Mouse (Mus musculus) brain, embryonic 14.5 days (tissue): ENCODE measurements around the gene Cap1. TPM values are rescaled to one million over a fixed set of nuclear protein-coding genes. Genes with fewer than 3 reads are reported as not detected.
A peak's percentile ranks its signal among the peaks of the same experiment; 100 is the strongest.

Source experiments
- DNase-seq: peaks from one replicate; pipeline ENCODE4 v3.0.0-alpha.2; 2011; ENCODE audit warnings: low read depth
- CTCF ChIP-seq: fragments of 200-500 bp; IDR thresholded peaks from 2 replicates; pipeline ENCODE4 v1.5.1; 2012; ENCODE audit warnings: inconsistent platforms, mild to moderate bottlenecking, moderate library complexity, borderline replicate concordance; ENCODE audit not compliant: insufficient read depth, insufficient read length; ENCODE audit errors: extremely low read depth
- POLR2A ChIP-seq: fragments of 200-500 bp; IDR thresholded peaks from 2 replicates; pipeline ENCODE4 v1.6.1; 2012; ENCODE audit warnings: mild to moderate bottlenecking, inconsistent platforms, borderline replicate concordance; ENCODE audit not compliant: poor library complexity, insufficient read depth, insufficient read length, severe bottlenecking; ENCODE audit errors: extremely low read depth
- polyA plus RNA-seq: library from polyadenylated mRNA; depleted of rRNA; stranded (reverse); fragments of >200 nt; gene quantifications from 2 replicates; pipeline ENCODE4 v1.2.3, GENCODE M21; 2012

Cap1 gene
- polyA plus RNA-seq, 1 experiment: 106 TPM

DNA sequence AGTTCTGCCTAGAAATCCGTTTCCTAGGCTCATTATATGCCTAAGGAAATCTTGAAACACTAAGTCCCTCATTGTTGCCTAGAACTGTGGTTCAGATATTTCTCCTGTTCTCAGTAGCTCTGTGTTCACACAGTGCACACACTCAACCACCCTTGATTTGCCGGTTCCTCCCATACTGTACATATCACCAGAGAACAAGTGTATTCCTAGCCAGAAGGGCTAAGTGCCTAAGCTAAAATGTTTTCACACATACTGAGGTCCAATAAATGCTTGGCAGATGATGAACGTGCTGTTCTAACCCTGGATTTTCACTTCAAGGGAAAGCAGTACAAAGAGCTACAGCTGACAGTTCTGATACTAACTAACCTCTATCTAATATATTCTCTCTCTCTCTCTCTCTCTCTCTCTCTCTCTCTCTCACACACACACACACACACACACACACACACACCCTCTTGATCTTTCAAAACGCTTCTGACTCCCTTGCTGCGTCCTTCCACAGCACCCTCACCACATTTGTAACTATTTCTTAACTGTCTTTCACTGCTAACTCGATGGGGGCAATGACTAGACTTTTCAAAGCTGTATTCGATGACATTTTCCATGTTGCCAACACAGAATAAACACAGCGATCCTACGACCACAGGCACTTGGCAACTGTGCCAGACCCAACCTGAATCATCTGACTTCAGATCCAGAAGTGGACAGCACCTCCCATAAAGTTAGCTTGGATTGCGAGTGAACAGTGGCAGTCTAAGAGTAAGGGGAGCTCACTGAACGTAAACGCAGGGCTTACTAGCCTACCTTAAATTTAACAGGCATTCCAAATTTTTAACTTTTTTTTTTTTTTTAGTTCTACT, 1.1 kb downstream of the Cap1 start:
- no peak for TF ChIP-seq CTCF
- no peak for TF ChIP-seq POLR2A

DNA sequence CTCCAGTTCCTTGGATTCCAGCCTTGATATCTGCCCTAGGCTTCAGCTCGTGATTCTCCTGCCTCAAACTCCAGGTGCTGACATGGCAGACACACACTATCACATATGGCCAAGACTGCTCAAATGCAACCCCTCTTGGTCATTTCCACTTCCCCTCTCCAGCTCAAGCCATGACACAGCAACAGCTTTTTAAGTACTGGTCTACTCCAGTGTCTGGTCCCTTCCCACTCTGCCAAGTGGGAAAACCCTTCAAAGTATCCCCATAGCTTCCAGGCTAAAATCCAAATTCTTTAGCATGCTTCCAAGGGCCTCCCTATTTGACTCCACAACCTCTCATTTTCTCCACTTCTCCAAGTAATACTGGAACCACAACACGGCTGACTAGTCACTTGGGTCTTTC, 1.8 kb downstream of the Cap1 start:
- no peak for DNase-seq
- no peak for TF ChIP-seq POLR2A
- TF ChIP-seq CTCF: no peak

More for the DNA sequence above, 1.1 kb downstream of the Cap1 start:
- no peak for DNase-seq

DNA sequence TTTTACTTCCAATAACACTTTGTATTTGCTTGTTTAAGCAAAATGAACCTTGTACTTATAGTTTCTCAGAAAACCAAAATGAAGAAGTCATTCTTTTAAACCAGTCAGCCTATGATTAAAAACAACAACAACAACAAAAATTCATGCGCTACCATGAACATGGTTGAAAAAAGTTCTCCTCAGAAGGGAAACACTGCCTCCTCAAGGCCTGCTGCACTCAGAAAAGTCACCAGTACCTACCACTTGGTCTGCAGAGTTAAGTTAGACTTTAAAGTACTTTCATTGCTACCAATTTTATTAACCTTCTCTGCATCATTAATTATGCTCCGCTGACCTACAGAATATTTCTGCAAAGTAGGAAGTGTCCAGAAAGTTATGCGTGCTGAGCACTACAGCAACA, 2.6 kb downstream of the Cap1 start:
- DNase-seq: no peak
- TF ChIP-seq CTCF: no peak
- TF ChIP-seq POLR2A: no peak

DNA sequence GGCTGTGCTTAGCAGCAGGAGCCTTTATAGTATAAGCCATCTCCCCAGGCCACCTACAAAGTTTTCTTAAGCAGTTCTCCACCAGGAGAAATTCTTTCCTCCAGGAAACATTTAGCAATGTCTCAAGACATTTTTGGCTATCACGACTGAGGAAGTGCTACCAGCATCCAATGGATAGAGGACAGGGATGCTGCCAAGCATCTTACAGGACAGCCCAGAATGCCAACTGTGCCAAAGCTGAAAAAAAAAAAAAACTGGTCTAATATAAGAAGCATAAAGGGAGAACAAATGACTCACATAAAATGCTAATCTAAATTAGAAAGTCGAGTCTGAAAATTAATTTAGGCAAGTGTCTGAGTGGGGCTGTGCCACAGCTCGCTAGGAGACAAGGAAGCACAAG, 3.3 kb downstream of the Cap1 start:
- no peak for TF ChIP-seq POLR2A
- TF ChIP-seq CTCF: no peak
- DNase-seq: no peak

DNA sequence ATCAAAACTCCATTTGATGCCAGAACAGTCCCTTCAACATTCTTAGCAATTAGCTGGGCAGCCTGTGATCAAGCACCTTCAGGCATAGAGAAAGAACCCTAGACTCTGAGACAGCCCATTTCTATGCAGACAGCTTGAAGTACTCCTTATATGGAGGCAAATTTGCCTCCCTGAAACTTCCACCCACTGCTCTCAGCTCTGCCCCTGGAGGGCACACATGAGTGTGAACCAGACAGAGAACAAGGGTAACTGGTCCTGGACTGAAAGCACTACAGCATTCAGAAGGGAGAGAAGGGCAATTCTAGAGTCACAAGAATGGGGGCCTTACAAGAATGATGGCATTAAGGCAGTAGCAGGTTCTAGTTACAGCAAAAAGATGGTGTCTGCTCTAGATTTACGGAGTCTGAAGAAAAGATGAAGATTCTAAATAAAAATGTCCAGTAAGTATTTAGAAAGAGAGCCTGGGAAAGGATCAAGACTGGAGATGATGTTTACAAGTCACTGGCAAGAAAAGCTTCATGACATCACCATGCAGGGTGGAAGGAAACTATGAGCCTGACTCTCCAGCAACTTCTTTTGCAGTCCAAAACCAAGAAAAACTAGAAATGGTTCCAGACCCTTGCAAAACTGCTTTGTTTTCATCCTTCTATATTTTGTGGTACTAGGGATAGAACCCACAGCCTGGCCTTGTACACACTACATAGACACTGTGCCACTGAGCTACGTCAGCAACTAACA, 7.4 kb downstream of the Cap1 start:
- TF ChIP-seq CTCF (no peak), POLR2A (no peak)
- no peak for DNase-seq

DNA sequence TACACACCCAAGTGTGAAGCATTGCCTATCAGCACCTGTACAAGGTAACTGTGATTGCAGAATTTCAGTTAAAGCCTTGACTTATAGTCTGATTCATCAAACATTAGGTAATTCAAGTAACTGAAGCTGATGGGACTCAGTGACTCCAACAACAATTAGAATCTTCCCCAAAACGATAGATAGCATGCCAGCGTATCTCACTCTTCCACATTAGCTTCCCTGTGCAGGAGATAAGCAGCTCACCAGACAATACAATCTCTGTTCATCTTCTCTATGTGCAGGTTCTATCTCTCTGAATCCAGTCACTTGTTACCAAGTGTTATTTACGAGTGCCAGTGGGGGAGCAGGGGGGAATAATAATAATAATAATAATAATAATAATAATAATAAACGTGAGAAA, 12.3 kb downstream of the Cap1 start:
- TF ChIP-seq POLR2A: no peak
- TF ChIP-seq CTCF: no peak
- no peak for DNase-seq

DNA sequence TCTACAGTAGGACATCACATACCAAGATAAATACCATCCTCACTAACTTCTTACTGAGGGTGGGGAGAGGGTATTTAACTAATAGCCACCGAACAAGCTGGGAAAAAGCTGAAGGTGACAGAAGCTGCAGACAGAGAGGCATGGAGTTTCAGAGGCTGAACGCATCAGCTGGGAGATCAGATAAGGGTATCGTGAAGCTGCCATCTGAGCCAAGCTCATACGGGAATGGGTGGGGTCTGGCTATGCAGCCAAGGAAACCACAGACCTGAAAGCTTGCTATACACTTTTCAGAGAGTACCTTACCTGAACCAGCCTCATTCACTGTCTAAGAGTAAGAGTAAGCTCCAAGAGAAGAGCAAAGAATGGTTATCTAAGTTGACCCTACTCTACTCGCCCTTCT, 12.9 kb downstream of the Cap1 start:
- TF ChIP-seq CTCF: no peak
- no peak for TF ChIP-seq POLR2A
- no peak for DNase-seq

DNA sequence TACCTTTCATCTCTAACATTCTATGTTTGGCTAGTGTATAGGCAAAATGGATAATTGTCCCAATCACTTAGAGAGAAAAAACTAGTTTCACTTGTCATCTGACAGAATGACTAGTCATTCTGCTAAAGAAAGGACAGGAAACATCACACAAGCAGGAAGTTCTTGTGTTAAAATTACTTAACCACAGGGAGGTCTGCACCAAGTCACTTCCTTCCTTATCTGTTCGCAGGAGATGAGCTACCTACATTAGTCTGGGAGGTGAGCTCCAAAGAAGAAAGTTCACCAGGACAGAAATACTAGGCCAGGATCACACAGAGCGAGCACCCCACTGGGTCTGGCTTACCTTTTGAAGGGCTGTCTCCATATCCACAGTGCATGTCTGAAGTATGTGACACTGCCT, 13.9 kb downstream of the Cap1 start:
- no peak for TF ChIP-seq CTCF
- DNase-seq: no peak

DNA sequence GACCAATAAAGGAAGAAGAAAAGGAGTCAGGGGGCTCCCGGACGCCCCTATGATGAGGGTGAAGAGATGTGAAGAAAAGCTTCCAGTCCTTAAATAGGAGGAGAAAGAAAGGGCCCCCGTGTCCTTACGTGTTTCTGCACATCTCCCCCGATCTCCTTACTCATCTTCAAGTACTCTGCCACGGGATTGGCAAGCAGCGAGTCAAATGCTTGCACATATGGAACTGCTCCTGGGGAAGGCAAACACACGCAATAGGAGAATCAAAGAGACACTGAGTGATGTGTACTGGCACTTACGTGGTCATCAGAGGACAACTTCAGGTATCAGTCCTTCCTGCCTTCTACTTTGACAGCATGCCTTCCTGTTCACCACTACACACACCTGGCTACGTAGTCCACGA, 14.6 kb downstream of the Cap1 start:
- TF ChIP-seq CTCF (no peak), POLR2A (no peak)
- DNase-seq: no peak

DNA sequence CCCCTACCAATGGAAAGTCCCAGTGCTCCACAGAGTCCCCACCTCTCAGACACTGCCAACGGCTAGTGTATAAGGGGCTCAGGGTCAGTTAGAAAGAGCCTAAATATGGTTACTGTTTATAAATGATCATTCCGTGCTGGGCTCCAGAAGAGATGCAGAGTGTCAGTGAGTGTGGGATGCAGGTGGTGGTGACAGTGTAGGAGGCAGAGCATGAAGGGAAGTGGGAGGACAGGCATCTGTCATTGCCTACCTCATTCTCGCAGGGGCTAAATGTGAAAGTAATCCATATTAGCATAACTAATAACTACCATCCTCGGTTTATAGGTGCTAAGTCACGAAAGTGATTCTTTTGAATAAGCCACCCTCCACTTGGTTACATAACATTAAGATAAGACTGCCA, 15.1 kb downstream of the Cap1 start:
- no peak for TF ChIP-seq CTCF
- TF ChIP-seq POLR2A: no peak
- DNase-seq: no peak

DNA sequence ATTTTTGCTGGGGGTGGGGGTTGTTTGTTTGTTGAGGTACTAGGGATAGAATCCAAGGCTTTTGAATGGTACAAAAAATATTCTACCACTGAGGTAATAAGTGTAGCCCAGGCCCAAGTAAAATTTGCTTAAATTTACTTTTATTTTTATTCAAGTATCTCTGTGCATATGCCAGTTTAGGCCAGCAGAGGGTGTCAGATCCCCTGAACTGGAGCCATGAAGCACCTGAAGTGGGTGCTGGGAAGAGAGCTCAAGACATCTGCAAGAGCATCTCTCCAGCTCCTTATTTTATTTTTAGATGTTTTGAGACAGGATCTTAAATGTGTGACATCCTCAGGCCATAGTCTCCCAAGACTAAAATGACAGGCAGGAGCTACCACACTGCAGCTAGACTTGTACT, 15.8 kb downstream of the Cap1 start:
- peak; percentile 54 for DNase-seq
- TF ChIP-seq CTCF (peak; percentile 55; the same call in 1 of the 2 replicates), POLR2A (no peak)

DNA sequence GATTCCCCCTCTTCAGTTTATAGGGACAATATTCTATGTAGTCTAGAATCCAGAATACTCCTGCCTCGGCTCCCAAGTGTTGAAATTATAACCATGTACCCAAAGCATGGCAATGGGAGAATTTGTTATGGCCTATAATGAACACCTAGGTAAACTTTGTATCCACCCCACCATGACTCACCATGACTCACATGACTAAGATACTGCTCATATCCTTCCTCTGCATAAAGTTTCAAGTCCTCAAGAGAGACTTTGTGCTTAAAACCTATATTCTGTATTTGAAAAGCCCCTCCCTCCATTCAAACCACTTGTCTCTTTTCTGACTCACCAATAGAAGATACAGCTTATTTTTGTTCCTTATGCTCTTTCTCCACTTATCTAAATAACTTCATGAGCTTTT, 17.8 kb downstream of the Cap1 start:
- no peak for DNase-seq

DNA sequence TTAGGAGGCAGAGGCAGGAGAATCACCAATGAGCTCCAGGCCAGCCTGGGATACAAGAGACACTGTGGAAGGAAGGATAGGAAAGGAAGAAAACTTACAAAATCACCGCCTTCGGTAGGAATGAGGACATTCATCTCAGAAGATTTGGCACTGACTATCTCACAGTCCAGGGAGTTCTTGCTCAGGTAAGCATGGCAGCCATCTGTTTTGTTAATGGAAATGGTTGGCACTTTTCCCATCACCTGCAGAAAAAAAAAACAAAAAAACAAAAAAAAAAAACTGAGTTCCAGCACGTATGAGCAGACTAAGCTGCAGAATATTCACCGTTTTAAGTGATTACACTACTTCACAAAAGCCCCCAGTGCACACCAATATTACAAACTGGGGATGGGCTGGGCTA, 24.0 kb downstream of the Cap1 start:
- DNase-seq: no peak
- no peak for TF ChIP-seq POLR2A
- TF ChIP-seq CTCF: no peak

More for the DNA sequence above, 17.8 kb downstream of the Cap1 start:
- TF ChIP-seq CTCF: no peak
- TF ChIP-seq POLR2A: no peak
